Mouse (Mus musculus) lung, postnatal 0 days (tissue): Measurements from ENCODE around the gene Oasl2.

Experiments used
- CTCF ChIP-seq: IDR thresholded peaks from 2 replicates; pipeline ENCODE4 v1.5.1; 2016; ENCODE audit warnings: antibody characterized with exemption, mild to moderate bottlenecking
- EP300 ChIP-seq: IDR thresholded peaks from 2 replicates; pipeline ENCODE4 v1.6.1; 2016; ENCODE audit warnings: antibody characterized with exemption, mild to moderate bottlenecking, control low read depth

- TF ChIP-seq CTCF, result no peak
- TF ChIP-seq EP300, result no peak
Measured at GRCm38 (mm10) chr5:114949812-114950211, 53.1 kb downstream of the Oasl2 start.
